Mouse (Mus musculus) limb, embryonic 14.5 days (tissue): ENCODE measurements around the gene Trub2. TPM values are rescaled to one million over a fixed set of nuclear protein-coding genes. Genes with fewer than 3 reads are reported as not detected.

Source experiments
- ATAC-seq: fragments of 200-750 bp; cut with Nextera tagmentation; 2 replicates; pipeline ENCODE4 v1.8.0; 2017; ENCODE audit warnings: low read depth, moderate number of reproducible peaks, moderate TSS enrichment; ENCODE audit not compliant: low FRiP score
- DNase-seq: peaks from one replicate; pipeline ENCODE4 v3.0.0-alpha.2; 2015; ENCODE audit warnings: low spot score
- H3K27ac ChIP-seq: fragments of 300-500 bp; sonication (generic); replicated peaks from 2 replicates; pipeline ENCODE4 v1.5.1; 2014; ENCODE audit warnings: low read depth, mild to moderate bottlenecking, low read length, moderate library complexity, mixed read lengths
- H3K27me3 ChIP-seq: fragments of 300-500 bp; sonication (generic); 2 replicates; pipeline ENCODE4 v1.6.1; 2014; ENCODE audit warnings: low read length, mixed read lengths; ENCODE audit not compliant: control insufficient read depth, insufficient read depth
- H3K36me3 ChIP-seq: fragments of 300-500 bp; sonication (generic); 2 replicates; pipeline ENCODE4 v1.6.1; 2014; ENCODE audit warnings: mild to moderate bottlenecking, low read length, moderate library complexity, mixed read lengths; ENCODE audit not compliant: control insufficient read depth, insufficient read depth
- H3K4me1 ChIP-seq: fragments of 300-500 bp; sonication (generic); 2 replicates; pipeline ENCODE4 v1.6.1; 2014; ENCODE audit warnings: antibody characterized with exemption, low read length, mixed read lengths; ENCODE audit not compliant: control insufficient read depth, insufficient read depth
- H3K4me2 ChIP-seq: fragments of 300-500 bp; sonication (generic); replicated peaks from 2 replicates; pipeline ENCODE4 v1.6.1; 2014; ENCODE audit warnings: low read depth, mild to moderate bottlenecking, low read length, moderate library complexity; ENCODE audit not compliant: severe bottlenecking
- H3K4me3 ChIP-seq: fragments of 300-500 bp; sonication (generic); replicated peaks from 2 replicates; pipeline ENCODE4 v1.5.1; 2014; ENCODE audit warnings: low read length
- H3K9ac ChIP-seq: fragments of 300-500 bp; sonication (generic); 2 replicates; pipeline ENCODE4 v1.6.1; 2014; ENCODE audit warnings: mild to moderate bottlenecking, low read depth, low read length, moderate library complexity; ENCODE audit not compliant: severe bottlenecking
- H3K9me3 ChIP-seq: fragments of 300-500 bp; sonication (generic); 2 replicates; pipeline ENCODE4 v1.6.1; 2016; ENCODE audit warnings: low read length; ENCODE audit not compliant: control insufficient read depth
- POLR2A ChIP-seq: fragments of 200-500 bp; IDR thresholded peaks from 2 replicates; pipeline ENCODE4 v1.8.0; 2012; ENCODE audit warnings: inconsistent platforms, mild to moderate bottlenecking, moderate library complexity, borderline replicate concordance; ENCODE audit not compliant: insufficient read depth, insufficient read length; ENCODE audit errors: extremely low read depth
- WGBS: fragments of 180-500 bp; shearing (Covaris S2); extraction: QIAGEN DNeasy Blood & Tissue Kit; methylation state at CpG from one replicate; pipeline ENCODE4 v1.1.7; 2014; 5-methylcytosine and 5-hydroxymethylcytosine counted together
- polyA plus RNA-seq, 2 experiments: library from polyadenylated mRNA; depleted of rRNA in 1 of 2; stranded (reverse) in 1 of 2; unstranded in 1 of 2; fragments of >200 nt; fragmentation: Nextera tagmentation in 1 of 2; extraction: Ambion mirVana in 1 of 2; gene quantifications; 2 replicates each; pipeline versions ENCODE4 v1.2.1 to v1.2.3; 2012 to 2014

The Trub2 gene
- polyA plus RNA-seq (2012; rRNA removed) = 45.8 and 49.2 TPM in 2 replicates
- 24.2 and 29.5 TPM in 2 replicates for polyA plus RNA-seq (2014; fragmentation: Nextera tagmentation; extraction: Ambion mirVana)

- peak within 1 kb of the TSS; percentile 53; the same call in 1 of the 2 replicates for H3K27ac ChIP-seq
- H3K4me2 ChIP-seq = peak within 1 kb of the TSS; percentile 81
- 0 out of 2 replicates have a peak, but pooled peaks have one; percentile 48 for TF ChIP-seq POLR2A
- H3K9me3 ChIP-seq = no peaks in the 10 kb centered on the region
- ATAC-seq = peak; percentile 90
- under 1% methylated on average over 45 of the region's 45 CpGs for WGBS
- peak within 1 kb of the TSS; percentile 77 for H3K4me3 ChIP-seq
- peaks cover 11% of the 10 kb centered on the region for H3K4me1 ChIP-seq
- H3K9ac ChIP-seq = peak within 1 kb of the TSS; percentile 70
- DNase-seq = peak; percentile 88
- peaks cover 52% of the 10 kb centered on the region for H3K36me3 ChIP-seq
- H3K27me3 ChIP-seq = no peaks in the 10 kb centered on the region
Observed at GRCm38 (mm10) chr2:29787937-29788681, at the start of gene Trub2. Trub2 (minus strand) TSS chr2:29788502.

GRCm38 (mm10) chr2:29835391-29835899 lies 47.1 kb upstream of the Trub2 start:
- no peak overlapping the region for H3K9ac ChIP-seq
- TF ChIP-seq POLR2A = no peak
- no peaks in the 10 kb centered on the region for H3K9me3 ChIP-seq
- ATAC-seq (no peak), DNase-seq (no peak)
- no peak overlapping the region for H3K27ac ChIP-seq
- WGBS = 63% methylated on average over 2 of the region's 2 CpGs
- peaks cover 50% of the 10 kb centered on the region for H3K36me3 ChIP-seq
- no peak overlapping the region for H3K4me2 ChIP-seq
- no peaks in the 10 kb centered on the region for H3K4me1 ChIP-seq
- no peak overlapping the region for H3K4me3 ChIP-seq
- H3K27me3 ChIP-seq = no peaks in the 10 kb centered on the region

- Histone ChIP-seq H3K9me3 (no peaks in the 10 kb centered on the region), H3K27me3 (no peaks in the 10 kb centered on the region), H3K4me2 (no peak overlapping the region), H3K9ac (no peak overlapping the region), H3K27ac (no peak overlapping the region), H3K4me3 (no peak overlapping the region), H3K4me1 (no peaks in the 10 kb centered on the region), H3K36me3 (peaks cover 52% of the 10 kb centered on the region)
- 97% methylated on average over 5 of the region's 5 CpGs for WGBS
- ATAC-seq (no peak), DNase-seq (no peak)
- TF ChIP-seq POLR2A = no peak
Observed at GRCm38 (mm10) chr2:29833796-29834195, 45.5 kb upstream of the Trub2 start.

DNA sequence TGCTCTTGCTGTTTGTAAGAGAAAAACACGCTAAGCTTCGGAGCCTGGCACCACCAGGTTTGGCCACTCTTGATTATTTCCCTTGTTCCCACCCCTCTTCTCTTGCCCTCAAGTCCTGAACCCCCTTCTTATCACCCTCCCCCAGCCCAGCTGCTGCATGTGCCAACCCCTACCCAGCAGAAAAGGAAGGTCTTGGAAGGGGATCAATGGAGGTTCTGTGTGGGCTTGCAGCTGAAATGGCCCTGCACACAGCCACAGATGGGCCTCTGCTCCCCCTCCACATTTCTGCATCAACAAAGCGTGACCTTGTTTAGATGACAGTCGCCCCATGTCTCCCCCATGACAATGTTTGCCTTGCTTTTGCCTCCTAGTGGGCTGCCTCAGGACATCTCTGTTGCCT lies 42.8 kb upstream of the Trub2 start:
- no peaks in the 10 kb centered on the region for H3K9me3 ChIP-seq
- H3K27me3 ChIP-seq = no peaks in the 10 kb centered on the region
- peaks cover 34% of the 10 kb centered on the region for H3K36me3 ChIP-seq
- DNase-seq (no peak), ATAC-seq (no peak)
- H3K4me2 ChIP-seq = no peak overlapping the region
- peaks cover 7% of the 10 kb centered on the region; the same call in 1 of the 2 replicates for H3K4me1 ChIP-seq
- H3K9ac ChIP-seq = no peak overlapping the region
- no peak overlapping the region for H3K4me3 ChIP-seq
- H3K27ac ChIP-seq = no peak overlapping the region
- 93% methylated on average over 4 of the region's 4 CpGs for WGBS
- TF ChIP-seq POLR2A = no peak

DNA sequence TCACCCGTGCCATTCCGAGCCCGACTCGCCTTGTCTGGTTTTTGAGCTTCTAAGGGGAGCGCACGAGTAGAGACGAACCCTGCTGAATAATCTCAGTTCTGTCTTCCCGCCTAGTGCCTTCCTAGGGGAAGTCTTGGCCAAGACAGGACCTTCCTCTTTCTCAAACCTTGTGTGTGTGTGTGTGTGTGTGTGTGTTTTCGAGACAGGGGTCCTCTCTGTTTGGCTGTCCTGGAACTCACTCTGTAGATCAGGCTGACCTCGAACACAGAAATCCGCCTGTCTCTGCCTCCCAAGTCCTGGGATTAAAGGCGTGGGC lies 39.4 kb upstream of the Trub2 start:
- H3K27ac ChIP-seq = 0 out of 2 replicates have a peak overlapping the region, but pooled peaks have one; percentile 30
- no peaks in the 10 kb centered on the region for H3K27me3 ChIP-seq
- peaks cover 7% of the 10 kb centered on the region for H3K36me3 ChIP-seq
- H3K4me1 ChIP-seq = peaks cover 8% of the 10 kb centered on the region; the same call in 1 of the 2 replicates
- ATAC-seq = no peak
- peak overlapping the region; percentile 85 for H3K4me3 ChIP-seq
- no peak for TF ChIP-seq POLR2A
- peak overlapping the region; percentile 71 for H3K4me2 ChIP-seq
- WGBS = 3% methylated on average over 12 of the region's 12 CpGs
- peak overlapping the region; percentile 73 for H3K9ac ChIP-seq
- DNase-seq = no peak
- no peaks in the 10 kb centered on the region for H3K9me3 ChIP-seq
